Mouse (Mus musculus) small intestine, adult 10 weeks (tissue): ENCODE results near the gene Rbck1. TPM values are rescaled to one million over a fixed set of nuclear protein-coding genes. Genes with fewer than 3 reads are reported as not detected.

ENCODE experiments used
- polyA plus RNA-seq: library from polyadenylated mRNA; stranded (reverse); fragments of 350-450 nt; fragmentation: Illumina TruSeq; extraction: RNeasy Lipid Tissue Mini Kit (QIAGEN cat#74804); gene quantifications from one replicate; pipeline ENCODE4 v1.2.3, GENCODE M21; 2014; ENCODE audit warnings: low replicate concordance

Gene Rbck1
- polyA plus RNA-seq, result 1.3 TPM

GRCm38 (mm10) chr2:152332101-152332825 is at the start of gene Rbck1:
Gene Rbck1 (minus strand): TSS chr2:152332653.

GRCm38 (mm10) chr2:152376345-152376741 is 43.9 kb upstream of the Rbck1 start, which contains the start of gene Nrsn2:
Gene Nrsn2 (minus strand): TSS chr2:152376638.

DNA sequence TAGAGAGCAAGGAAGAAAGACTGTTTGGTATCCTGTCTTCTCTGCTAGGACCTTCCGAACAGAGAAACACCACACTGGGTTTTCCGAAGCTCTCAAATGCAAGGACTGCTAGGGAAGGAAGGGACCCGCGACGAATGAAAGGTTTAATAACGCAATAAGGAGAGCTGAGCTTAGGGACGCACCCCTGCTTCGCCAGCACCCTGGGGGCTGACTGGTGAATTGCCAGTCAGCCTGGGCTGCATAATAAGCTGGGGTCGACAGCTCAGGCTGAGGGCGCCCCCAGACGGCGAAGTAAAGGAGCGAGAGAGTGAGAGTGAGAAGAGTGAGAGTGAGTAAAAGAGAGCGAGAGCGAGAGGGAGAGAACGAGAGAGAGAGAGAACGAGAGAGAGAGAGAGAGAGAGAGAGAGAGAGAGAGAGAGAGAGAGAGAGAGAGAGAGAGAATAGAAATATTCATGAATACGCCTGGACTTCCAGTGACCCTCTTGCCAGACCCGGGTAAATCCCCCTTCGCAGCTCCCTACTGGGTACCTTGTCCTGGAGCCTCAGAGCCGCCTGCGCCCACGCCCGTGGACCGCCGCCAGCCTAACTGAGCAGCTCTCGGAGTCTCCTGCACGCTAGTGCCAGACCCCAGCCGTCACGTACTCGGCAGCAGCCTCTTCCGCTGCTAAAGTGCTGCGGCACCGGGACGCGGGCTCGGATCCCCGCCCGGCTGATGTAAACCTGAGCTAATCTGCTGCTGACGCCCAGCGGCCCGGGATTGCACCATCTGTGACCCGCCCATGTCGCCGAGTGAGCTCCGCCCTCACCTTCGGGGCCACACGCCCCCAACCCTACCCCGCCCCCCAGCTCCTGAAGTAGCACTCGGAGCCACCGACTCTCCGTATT is 11.1 kb upstream of the Rbck1 start, which contains the start of gene Trib3:
Gene Trib3, minus strand, starts transcription at position 704 of the 885 bp plus-strand sequence.

DNA sequence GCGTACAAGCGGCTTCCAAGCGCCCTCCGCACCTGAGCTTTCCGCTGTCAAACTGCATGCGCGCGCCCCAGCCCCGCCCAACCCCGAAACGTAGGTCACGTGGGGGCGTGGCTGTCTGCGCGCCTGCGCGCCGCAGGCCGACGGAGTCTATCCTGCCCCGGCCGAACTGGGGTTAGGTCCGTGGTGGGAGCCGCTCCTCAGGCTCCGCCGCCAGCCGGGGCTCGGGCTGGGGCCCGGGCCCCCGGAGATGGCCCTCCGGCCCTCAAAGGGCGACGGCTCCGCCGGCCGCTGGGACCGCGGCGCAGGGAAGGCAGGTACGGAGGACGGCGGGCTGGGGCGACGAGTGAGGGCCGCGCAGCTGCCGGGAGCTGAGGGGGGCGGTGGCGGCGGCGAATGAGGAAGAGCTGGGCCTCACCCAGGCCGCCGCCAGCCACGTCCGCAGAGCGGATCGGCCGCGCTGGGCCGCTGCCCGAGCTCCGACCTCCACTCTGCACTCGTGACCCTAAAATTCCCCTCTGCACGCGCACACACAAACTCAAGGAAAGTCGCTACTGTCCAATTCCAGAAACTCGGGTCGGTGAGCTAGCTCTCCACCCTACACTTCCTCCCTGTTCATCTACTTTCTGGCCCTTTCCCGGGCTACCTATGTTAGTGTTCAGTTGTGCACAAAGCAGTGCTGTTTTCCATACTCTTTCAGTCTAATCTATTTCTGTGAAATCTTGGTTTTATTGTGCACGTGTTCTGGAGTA is 38.6 kb downstream of the Rbck1 start, which contains the start of gene Tbc1d20:
Gene Tbc1d20, plus strand, starts transcription at position 102 of the 749 bp plus-strand sequence.

Other genes with a start within 250 kb of the Rbck1 start
- gene Srxn1, start 227.1 kb downstream of the Rbck1 start, polyA plus RNA-seq, result 74.8 TPM
- not detected for gene Tcf15, start 189.1 kb downstream of the Rbck1 start, polyA plus RNA-seq
- gene Csnk2a1, start 105.8 kb downstream of the Rbck1 start, polyA plus RNA-seq, result 190 TPM
- 22.9 TPM for gene Tbc1d20, start 38.8 kb downstream of the Rbck1 start, polyA plus RNA-seq
- gene Trib3, start 11.4 kb upstream of the Rbck1 start, polyA plus RNA-seq, result 0.26 TPM
- not detected for gene Nrsn2, start 44.0 kb upstream of the Rbck1 start, polyA plus RNA-seq
- 0.11 TPM for gene Sox12, start 65.4 kb upstream of the Rbck1 start, polyA plus RNA-seq
- 0.82 TPM for gene Zcchc3, start 82.4 kb upstream of the Rbck1 start, polyA plus RNA-seq
- gene 6820408C15Rik, start 82.9 kb upstream of the Rbck1 start, polyA plus RNA-seq, result not detected
- not detected for gene Defb23, start 132.0 kb upstream of the Rbck1 start, polyA plus RNA-seq
- not detected for gene Defb20, start 144.4 kb upstream of the Rbck1 start, polyA plus RNA-seq
- gene Defb22, start 157.5 kb upstream of the Rbck1 start, polyA plus RNA-seq, result not detected
- gene Defb26, start 179.0 kb upstream of the Rbck1 start, polyA plus RNA-seq, result not detected
- not detected for gene Defb28, start 185.6 kb upstream of the Rbck1 start, polyA plus RNA-seq
- gene Defb29, start 207.4 kb upstream of the Rbck1 start, polyA plus RNA-seq, result not detected
- not detected for gene Gm17416, start 236.7 kb upstream of the Rbck1 start, polyA plus RNA-seq
- not detected for gene Defb21, start 240.1 kb upstream of the Rbck1 start, polyA plus RNA-seq
- not detected for gene Defb19, start 247.7 kb upstream of the Rbck1 start, polyA plus RNA-seq